Mouse (Mus musculus) layer of hippocampus, postnatal 36 days (tissue): ENCODE results near the gene Cnfn. TPM values are rescaled to one million over a fixed set of nuclear protein-coding genes. Genes with fewer than 3 reads are reported as not detected.
A peak's percentile ranks its signal among the peaks of the same experiment; 100 is the strongest.

Experiments
- DNase-seq, 2 experiments: peaks; one replicate each; pipeline ENCODE4 v3.0.0; 2022
- total RNA-seq, 2 experiments: library from RNA; stranded (reverse); gene quantifications; 2 replicates each; pipeline ENCODE4 v1.2.3; 2021

The Cnfn gene
- total RNA-seq, 2 experiments from 2014 or later, result not detected

DNA sequence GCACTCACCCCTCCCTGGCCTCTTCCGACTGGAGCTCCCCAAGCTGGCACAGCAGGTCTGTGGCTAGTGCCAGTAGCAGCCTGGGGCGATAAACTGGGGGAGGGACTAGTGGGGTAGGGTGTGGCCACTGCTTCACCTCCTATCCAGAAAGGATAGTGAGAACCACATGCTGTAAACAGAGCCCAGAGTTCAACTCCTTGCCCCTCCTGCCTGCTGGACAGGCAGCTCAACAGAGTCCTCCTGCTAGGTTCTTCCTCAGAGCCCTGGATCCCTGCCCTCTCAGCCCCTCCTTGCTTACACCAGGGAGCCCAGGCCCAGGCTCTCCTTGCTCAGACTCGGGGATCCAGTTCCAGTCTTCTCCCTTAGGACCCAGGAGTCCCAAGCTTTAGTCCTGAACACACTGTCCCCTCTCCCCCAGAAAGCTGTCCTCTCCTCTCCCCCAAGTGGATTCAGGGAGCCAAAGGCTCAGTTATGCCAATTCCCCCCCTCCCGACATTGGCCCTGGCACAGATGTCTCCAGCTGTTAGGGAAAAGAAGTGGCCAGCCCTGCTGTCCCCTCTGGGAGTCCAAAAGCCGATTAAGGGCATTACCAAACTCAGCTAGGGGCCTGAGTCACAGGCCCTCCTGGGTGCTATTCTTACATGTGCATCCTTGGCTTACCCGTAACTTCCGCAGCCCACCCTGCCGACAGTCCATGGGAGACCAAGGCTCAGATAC lies 20.7 kb upstream of the Cnfn start:
- DNase-seq, result no peak

DNA sequence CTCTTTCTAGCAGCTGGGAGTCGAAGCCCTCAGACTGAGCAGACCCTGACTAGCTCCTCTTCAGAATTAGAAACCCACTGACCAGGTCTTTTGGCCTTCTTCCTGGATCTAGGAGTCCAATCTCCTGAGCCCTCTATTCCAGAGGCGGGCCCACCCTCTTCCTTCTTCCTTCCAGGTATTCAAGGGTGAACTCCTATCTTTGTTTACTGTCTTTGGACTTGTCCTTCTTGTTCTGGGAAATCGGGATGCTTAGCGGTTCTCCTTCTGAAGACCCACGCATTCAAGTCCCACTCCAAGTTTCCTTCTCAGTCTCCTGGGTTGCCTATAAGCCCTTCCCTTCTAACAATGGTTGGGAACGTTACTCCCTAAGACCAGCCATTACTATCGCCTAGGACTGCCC lies 19.4 kb upstream of the Cnfn start:
- DNase-seq, result no peak

DNA sequence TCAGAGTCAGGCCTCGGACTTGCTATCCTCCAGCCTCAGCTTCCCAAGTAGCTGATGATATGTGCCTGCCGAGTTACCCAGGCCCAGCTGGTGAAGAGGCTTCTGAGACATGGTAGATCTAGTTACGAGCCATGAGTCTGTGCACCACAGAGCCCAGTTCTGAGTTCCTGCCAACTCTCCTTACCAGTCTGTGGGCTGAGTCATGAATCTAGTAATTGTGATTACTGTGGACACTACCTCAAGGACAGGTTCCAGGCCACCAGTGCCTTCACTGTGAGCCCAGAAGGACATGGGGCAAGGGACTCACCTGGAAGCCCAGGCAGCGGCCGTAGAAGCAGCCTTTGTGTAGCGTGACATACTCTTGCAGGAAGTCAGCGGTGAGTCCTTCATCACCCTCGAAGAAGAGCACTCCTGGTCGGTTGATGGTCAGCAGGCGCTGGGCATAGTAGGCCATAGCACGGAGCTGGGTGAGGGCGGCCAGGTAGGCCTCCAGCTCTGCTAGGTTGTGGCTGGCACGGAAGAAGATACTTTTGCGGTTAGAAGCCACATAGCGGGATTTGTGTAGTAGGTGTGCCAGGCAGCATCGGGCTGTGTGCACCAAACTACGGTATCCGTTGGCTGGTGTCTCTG lies 18.4 kb upstream of the Cnfn start:
- DNase-seq, result no peak

DNA sequence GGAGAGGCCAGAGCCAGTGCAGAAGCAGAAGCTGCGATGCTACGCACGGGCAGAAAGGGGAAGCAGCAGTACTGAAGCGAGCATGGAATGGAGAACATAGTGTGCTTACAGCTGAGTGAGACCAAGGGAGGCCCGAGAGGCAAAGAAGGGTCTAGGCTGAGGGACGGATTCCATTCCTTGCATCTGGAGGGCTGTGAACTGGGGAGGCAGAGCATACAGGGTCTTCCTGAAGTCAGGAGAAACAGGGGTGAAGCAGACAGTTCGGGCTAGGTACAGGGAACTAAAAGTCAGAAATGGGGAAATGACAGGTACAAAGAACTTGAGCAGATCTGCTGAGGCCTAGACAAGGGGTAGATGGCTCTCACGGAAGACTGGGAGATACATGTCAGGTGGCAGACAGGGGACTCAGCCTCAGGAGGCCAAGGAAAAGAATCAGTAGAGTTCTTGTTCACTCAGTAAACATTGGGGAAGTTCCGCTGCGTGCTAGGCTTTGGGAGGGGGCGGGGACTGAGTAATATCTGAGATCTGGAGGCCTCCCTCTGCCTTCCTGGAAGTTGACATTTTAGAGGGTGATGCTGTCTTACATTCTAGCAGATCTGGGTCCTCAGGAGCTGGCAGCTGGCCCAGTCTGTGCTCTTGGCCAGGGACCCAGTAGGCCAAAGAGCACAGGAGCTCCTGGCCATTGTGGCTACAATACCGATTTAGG lies 16.5 kb upstream of the Cnfn start:
- no peak for DNase-seq

DNA sequence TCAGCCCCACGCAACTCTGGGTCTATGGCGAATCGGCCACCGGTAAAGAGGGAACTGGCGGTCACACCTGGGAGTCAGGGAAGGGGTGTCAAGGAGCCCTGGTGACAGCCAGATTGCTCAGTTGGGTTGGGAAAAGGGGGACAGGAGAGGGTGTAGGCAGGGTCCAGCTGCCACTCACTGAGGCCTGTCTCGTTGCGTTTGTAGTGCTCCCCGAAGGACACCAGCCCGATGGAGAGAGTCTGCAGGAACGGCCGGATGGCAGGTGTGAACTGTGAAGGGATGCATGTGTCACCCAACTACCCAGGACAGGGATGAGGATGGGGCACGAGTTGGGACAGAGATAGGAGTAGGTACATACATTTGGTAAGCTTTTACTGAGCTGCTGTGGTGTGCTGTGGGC lies 15.7 kb upstream of the Cnfn start:
- no peak for DNase-seq

DNA sequence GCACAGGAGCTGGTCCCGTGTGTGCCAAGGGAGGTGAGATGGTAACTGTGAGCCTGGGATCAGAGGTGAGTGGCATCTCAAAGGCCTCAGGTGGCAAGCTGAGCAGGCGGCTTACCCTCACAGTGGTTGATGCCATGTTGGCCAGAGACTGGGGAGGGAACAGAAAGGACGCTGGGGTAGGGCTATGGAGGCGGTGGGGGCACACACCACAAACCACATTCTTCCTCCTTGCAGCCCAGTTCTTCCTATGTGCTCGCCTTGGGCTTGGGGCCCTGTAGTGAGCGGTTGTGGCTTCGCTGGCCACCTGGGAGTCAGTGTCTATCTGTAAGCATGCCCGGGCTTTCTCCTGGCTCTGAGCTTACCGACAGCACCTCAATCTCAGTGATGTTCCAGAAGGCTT lies 15.3 kb upstream of the Cnfn start:
- DNase-seq, result no peak

DNA sequence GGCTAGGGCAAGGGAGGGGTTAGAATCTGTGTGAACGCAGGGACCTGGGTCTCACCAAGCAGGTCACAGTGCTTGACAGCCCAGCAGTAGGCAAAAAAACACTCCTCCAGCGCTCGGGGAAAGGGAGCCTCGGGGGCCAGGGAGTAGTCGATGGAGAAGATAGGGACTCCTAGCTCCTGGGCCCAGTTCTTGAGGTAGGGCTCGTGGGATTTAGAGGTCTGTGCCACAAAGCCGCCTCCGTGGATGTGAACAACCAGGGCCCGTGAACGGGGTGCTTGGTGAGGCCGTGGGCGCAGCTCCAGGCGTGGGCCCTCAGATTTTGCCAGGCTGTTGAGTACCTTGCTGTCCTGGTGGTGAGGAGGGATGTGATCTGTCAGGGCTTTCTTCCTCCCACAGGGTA lies 14.8 kb upstream of the Cnfn start:
- DNase-seq, result no peak

DNA sequence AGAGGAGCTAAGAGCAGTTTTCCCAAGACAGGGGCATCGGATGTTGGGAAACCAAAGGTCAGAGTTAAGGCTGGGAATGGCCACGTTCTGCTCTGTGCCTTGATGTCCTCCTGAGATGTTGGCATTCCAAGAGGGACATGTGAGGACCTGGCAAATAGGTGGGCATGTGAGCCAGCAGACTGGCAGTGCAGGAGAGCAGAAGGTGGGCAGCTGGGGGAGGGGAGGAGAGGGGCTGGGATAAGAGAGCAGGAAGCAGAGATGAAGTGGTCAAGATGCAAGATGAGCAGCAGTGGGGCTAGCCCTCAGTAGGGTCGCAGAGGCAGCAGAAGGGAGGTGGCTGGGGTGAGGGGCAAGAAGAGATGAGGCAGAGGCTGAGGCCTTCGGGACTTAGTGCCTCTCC lies 14.4 kb upstream of the Cnfn start:
- no peak for DNase-seq

DNA sequence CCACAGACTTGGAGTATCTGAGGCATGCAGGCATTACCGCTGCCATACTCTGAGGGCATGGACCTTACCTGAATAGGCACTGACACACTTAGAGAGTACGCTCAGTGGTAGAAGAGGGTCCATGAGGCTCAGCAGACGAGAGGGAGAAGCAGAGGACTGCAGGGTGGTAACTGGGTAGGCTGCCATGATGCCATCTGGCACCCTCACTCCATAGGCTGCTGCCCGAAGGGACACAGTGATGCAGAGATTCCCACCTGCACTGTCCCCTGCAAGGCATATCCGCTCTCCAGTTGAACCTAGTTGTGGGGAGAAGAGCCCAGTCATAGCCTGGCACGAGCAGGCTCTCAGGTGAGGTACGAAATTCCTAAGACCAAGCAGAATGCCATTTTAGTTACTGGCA lies 13.9 kb upstream of the Cnfn start:
- no peak for DNase-seq

DNA sequence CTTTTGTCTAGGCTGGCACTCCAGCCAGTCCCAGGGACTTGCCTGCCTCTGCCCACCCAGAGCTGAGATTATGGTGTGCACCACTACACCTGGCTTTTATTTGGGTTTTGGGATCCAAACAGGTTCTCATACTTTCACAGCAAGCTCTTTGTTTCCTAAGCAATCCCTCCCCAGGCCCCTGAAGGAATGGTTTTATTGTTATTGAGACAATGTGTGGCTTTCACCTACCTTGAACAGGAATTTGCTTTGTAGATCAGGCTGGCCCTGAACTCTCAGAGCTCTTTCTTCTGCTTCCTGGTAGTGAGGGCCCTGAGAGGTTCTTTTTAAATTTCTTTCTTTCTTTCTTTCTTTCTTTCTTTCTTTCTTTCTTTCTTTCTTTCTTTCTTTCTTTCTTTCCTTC lies 13.0 kb upstream of the Cnfn start:
- DNase-seq, result no peak

DNA sequence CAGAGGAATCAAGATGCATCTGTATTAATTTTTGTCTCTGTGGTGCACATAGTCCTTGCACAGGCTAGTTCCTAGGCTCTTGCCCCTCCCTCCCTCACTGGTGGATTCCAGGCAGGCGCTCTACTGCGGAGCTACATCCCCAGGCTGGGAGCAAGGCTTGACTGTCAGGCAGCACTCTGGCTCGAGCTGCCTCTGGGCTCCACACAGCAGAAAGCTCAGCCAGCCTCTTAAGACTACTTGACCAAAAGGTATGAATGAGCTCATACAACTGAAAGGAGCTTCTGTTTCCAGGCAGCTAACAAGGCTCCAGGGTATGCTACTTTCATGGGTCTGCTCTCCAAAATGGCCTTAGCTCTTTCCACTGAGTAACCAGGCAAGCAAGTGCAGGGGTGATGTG lies 11.8 kb upstream of the Cnfn start:
- no peak for DNase-seq

DNA sequence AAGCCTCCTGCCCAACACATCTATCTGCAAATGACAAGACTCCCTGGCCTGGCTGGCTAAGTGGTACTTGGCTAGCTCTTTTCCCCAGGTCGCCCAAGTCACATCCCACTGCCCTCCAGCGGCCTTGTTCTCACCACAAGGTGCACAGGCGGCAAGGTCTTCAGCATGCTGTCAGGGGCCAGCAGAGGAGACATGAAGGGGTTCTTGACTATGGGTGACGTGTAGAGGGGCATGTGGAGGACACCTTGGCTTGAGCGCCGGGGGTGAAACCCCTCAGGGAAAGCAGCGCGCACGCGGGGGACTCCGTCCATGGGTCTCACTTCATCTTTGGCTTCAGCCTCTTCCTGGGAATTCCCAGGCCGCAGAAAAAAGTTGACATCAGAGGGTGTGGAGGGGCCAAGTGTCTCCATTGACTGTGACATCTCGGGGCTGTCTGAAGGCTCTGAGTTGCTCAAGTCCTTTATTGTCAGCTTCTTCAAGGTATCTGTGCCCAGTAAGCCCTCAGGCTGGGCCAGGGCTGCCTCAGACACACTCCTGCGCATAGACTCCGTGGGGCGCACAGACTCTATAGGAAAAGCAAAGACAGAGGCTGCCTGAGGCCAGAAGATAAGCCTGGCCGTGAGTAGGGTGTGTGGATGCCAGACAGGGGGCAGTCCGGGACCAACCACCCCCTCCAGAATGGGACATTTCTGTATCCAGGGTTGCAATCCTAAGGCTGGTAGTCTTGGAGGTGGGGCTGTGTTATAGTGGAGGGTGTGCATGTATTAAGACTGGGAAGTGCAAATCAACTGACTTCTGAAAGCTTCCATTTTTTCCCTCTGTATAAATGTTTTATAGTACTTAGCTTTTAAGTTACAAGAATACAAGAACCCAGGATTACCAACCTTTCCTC lies 11.1 kb upstream of the Cnfn start:
- no peak for DNase-seq

DNA sequence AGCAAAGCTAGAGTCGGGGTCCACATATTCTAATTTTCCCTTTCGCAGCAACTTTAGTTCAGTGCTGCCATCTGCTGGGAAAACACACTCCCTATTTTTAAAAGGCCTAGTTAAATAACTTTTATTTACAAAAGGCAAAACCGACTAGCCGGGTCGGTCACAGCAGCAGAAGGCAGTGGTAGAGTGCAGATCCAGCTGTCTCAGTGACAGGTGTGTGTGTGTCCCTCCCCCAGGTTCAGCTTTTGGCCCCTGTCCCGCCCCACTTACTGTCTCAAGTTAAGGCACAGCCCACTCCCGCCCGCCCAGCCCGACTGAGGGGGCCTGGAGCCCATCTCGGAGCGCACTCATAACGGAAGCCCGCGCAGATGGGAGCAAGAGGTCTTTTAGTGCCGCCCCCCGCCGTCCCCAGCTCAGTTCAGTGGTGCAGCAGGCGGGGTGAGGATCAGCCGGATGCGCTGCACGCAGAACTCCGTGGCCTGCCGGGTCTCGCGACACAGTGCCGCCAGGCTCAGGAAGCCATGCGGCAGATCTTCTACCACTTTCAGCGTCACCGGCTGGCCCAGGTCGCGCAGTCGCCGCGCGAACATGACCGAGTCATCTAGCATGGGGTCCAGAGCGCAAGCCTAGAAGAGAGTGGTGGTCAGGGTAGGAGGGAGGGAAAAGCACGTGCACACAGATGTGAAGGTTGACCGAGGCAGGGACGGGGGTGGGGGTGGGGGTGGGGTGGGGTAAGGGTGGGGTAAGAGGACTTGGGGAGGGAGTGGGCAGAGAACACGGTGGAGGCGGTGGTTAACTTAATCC lies 10.2 kb upstream of the Cnfn start:
- DNase-seq, result no peak

DNA sequence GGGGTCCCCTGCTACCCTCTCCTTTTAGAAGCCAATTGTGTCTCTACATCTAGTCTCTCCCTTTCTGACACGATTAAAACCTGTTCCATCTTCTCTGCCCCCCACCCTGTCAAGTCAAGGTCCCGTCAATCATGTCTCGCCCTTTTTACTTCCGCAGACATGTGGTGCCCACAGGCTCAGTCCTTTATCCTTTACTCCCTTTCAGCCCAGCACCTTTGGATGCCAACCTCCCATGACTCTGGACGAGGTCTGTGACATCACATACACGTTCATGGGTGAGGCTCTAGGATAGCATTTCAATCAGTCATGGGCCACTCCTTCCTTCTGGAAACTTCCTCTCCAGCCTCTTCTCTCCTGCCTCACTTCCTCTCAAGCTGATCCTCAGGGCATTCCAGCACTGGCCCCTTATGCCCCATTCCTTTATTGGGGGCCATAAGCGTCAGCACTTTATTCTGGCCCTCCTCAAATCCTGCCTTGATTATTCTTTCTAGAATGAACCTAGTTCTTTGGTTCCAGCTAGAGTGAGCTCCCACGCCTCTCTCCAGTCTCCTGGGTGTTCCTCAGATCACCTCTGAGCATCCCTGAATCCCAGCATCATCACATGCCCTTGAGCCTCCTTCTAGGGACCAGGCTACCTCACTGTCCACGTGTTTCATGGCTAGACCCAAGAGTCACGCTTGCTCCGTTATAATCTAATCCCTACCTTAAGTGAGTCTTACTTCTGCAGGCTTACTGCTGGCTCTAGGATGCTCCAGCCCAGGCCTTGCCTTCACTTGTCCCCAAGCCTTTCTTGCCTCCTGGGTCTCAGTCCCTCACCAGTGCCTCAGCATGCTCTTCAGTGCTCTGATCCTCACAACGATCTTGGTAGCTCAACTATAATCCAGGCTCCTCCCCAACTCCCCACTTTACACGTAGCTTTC lies 8.9 kb upstream of the Cnfn start:
- no peak for DNase-seq

DNA sequence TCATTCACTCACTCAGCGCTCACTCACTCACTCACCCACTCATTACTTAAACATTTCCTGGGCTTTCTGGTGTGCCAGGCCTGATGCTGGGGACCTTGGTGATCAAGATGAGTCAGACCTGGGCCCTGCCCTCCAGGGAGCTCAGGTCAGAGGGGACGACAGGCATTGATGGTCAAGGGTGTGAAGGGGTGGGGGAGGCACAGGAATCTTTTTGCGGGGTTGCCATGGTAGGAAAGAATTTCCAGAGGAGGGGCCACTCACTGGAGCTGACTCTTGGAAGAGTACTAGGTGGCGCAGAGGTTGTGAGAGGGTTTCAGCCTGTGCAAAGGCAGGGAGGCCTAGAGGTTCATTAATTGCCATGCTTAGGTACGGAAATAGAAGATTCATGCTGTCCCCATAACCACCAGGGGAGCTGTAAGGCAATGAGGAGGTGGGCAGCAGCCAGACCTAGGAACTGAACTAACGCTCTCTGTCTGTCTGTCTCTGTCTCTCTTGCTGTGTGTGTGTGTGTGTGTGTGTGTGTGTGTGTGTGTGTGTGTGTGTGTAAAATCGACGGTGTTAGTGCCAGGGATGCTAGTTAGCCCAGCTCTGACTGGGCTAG lies 7.7 kb upstream of the Cnfn start:
- DNase-seq, result no peak

DNA sequence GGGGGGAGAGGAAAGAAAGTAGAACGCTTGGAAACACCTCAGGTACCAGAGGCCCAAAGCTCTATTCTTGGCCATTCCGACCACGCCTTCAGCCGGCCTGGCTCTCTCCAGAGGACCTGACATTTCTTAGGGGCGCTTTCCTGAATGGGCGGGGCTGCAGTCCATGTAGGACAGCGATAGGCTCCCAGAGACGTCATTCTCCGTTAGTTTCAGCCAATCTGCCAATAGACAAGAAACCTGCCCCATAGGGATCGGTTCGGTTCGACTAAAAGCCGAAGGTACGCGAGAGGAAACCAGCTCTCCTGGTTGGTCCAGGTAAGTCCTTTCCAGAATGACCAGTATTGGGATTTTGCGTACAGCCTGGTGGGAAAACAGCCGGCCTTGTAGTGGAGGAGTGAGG lies 7.0 kb upstream of the Cnfn start:
- peak; percentile 85 to 86 for DNase-seq

DNA sequence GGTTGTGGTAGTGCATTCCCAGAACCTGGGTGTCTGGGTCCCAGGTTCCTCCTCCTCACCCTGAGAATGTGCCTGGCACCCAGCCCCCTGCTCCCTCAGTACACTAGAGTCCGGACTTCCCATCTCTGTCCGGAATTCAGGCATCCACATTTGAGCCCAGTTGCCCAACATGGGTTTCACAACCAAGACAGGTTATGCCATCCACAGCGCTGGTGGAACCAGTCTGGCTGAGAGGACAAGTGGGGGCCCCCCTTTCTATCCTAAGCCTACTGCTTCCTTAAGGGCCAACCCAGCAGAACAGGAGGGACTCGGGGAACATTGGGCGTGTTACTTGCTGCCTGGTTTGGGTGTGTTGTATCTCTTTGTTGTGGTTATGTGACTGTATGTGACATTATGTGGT lies 2.9 kb upstream of the Cnfn start:
- DNase-seq, result no peak

DNA sequence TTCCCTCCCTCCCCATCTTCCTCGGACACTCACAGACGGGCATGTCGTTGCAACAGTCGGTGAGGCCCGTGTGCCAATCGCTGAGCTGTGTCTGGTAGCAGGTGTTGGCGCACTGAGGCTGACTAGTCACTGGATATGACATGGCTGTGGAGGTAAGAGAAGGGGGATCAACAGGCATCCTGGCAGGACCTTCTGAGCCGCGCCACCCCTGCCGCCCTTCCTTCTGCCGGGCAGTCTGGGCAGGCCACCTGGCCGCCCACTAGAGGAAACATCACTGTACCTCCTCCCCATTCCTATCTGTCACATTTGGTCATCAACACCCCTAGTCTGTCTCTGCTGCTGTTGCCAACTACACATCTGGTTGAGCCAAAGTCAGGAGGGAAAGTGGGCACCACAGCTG lies 1.2 kb downstream of the Cnfn start:
- no peak for DNase-seq

DNA sequence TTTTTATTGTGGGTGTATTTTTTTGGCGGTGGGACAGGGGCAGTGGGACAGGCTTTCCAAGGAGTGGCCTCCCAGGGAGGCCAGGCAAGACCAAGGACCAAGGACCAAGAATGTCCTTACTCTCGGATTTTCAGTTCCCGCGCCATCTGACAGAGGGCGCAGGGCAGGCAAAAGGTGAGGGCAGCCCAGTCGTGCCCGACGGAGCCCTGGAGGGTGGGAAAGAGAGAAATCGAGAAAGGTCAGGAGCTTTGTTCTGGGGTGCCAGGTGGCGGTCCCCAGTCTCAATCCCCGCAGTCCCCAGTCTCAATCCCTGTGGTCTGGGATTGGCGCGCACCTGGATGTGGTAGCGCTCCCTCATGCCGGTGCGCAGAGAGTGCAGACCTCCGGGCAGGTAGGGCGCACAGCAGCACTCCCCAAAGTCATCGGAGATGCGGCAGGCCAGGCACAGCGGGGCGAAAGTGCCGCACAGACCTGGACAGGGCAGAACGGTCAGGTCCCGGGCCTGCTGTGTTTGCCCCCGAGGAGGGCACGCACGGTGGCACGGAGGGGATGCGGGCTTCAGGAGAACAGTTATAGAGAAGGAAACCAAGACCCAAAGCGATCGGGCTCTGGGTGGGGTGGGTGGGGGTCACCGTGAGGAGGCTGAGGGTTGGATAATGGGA lies 1.8 kb downstream of the Cnfn start:
- no peak for DNase-seq
